Mouse (Mus musculus) heart, embryonic 14.5 days (tissue): ENCODE measurements around the gene Olfr70. TPM values are rescaled to one million over a fixed set of nuclear protein-coding genes. Genes with fewer than 3 reads are reported as not detected.

ENCODE experiments used
- ATAC-seq: fragments of 200-750 bp; cut with Nextera tagmentation; 2 replicates; pipeline ENCODE4 v1.8.0; 2017; ENCODE audit warnings: low read depth, moderate TSS enrichment; ENCODE audit not compliant: insufficient number of reproducible peaks, insufficient read depth, low FRiP score
- H3K27ac ChIP-seq, 2 experiments: fragments of 200-500 bp in 1 of 2; fragments of 300-500 bp in 1 of 2; sonication (generic) in 1 of 2; replicated peaks in 1 of 2; 2 replicates each; pipeline ENCODE4 v1.5.1; 2012 to 2014; ENCODE audit warnings: low read depth in 2 of 2, low read length in 2 of 2, control low read depth in 1 of 2, mild to moderate bottlenecking in 1 of 2, mixed read lengths in 1 of 2; ENCODE audit not compliant: control insufficient read depth in 1 of 2, insufficient read depth in 1 of 2
- H3K27me3 ChIP-seq: fragments of 300-500 bp; sonication (generic); 2 replicates; pipeline ENCODE4 v1.6.1; 2014; ENCODE audit warnings: mild to moderate bottlenecking, low read length, control low read depth; ENCODE audit not compliant: control insufficient read depth, insufficient read depth
- H3K36me3 ChIP-seq: fragments of 300-500 bp; sonication (generic); 2 replicates; pipeline ENCODE4 v1.6.1; 2014; ENCODE audit warnings: mild to moderate bottlenecking, control low read depth, low read length, mixed read lengths; ENCODE audit not compliant: control insufficient read depth, insufficient read depth
- H3K4me1 ChIP-seq, 2 experiments: fragments of 200-500 bp in 1 of 2; fragments of 300-500 bp in 1 of 2; sonication (generic) in 1 of 2; 2 replicates each; pipeline ENCODE4 v1.6.1; 2012 to 2014; ENCODE audit warnings: low read length in 2 of 2, control low read depth in 1 of 2, mixed read lengths in 1 of 2; ENCODE audit not compliant: control insufficient read depth in 2 of 2, insufficient read depth in 2 of 2
- H3K4me2 ChIP-seq: fragments of 300-500 bp; sonication (generic); 2 replicates; pipeline ENCODE4 v1.6.1; 2014; ENCODE audit warnings: mild to moderate bottlenecking, low read length
- H3K4me3 ChIP-seq, 2 experiments: fragments of 200-500 bp in 1 of 2; fragments of 300-500 bp in 1 of 2; sonication (generic) in 1 of 2; 2 replicates each; pipeline ENCODE4 v1.5.1; 2012 to 2014; ENCODE audit warnings: low read length in 2 of 2, mild to moderate bottlenecking in 2 of 2, control low read depth in 1 of 2, low read depth in 1 of 2, moderate library complexity in 1 of 2; ENCODE audit not compliant: control insufficient read depth in 1 of 2, insufficient read depth in 1 of 2
- H3K9ac ChIP-seq: fragments of 300-500 bp; sonication (generic); 2 replicates; pipeline ENCODE4 v1.6.1; 2014; ENCODE audit warnings: mild to moderate bottlenecking, low read length
- H3K9me3 ChIP-seq: fragments of 300-500 bp; sonication (generic); 2 replicates; pipeline ENCODE4 v1.6.1; 2016; ENCODE audit warnings: low read length, control low read depth; ENCODE audit not compliant: control insufficient read depth
- WGBS: fragments of 180-500 bp; shearing (Covaris S2); extraction: QIAGEN DNeasy Blood & Tissue Kit; methylation state at CpG from one replicate; pipeline ENCODE4 v1.1.7; 2014; 5-methylcytosine and 5-hydroxymethylcytosine counted together
- polyA plus RNA-seq: library from polyadenylated mRNA; unstranded; fragments of >200 nt; fragmentation: Nextera tagmentation; extraction: Ambion mirVana; gene quantifications from 2 replicates; pipeline ENCODE4 v1.2.1, GENCODE M21; 2014

Olfr70 gene
- polyA plus RNA-seq, result not detected in 2 replicates

GRCm38 (mm10) chr4:43700707-43701106, at the start of gene Olfr70:
Gene Olfr70 (minus strand): TSS chr4:43700807.
- H3K4me3 ChIP-seq, result no peak within 1 kb of the TSS
- H3K9me3 ChIP-seq, result no peaks in the 10 kb centered on the region
- peaks cover 6 to 7% of the 10 kb centered on the region in 2 experiments for H3K4me1 ChIP-seq
- H3K9ac ChIP-seq, result no peak within 1 kb of the TSS
- ATAC-seq, result no peak
- no peak within 1 kb of the TSS for H3K4me2 ChIP-seq
- 71% methylated on average over 6 of the region's 6 CpGs for WGBS
- no peaks in the 10 kb centered on the region for H3K36me3 ChIP-seq
- H3K27ac ChIP-seq, result no peak within 1 kb of the TSS
- H3K27me3 ChIP-seq, result no peaks in the 10 kb centered on the region

DNA sequence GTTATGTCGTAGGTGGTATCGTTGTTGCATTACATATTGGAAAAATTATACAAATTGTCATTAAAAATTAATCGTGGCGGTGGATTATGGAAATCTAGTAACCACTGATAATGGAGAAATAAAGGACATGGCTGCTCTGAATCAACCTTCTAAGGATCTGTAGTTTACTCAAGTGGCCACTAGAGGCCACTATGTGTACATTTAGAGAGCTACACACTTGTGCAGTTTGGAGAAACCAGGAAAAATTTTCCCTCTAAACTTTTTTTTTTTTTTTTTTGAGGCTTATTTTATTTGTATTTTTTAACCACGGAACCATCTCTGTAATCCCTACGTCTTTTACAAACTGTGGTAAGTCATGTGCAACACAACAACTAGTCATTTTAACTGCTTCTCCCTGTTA, 44.6 kb upstream of the Olfr70 start:
- Histone ChIP-seq H3K27ac (no peak overlapping the region), H3K4me2 (no peak overlapping the region), H3K9ac (no peak overlapping the region), H3K27me3 (no peaks in the 10 kb centered on the region), H3K36me3 (no peaks in the 10 kb centered on the region), H3K9me3 (peaks cover 3% of the 10 kb centered on the region; the same call in 1 of the 2 replicates), H3K4me1 (no peaks in the 10 kb centered on the region), H3K4me3 (no peak overlapping the region)
- ATAC-seq, result no peak
- WGBS, result 11% methylated on average over 6 of the region's 6 CpGs

- no peak for ATAC-seq
- Histone ChIP-seq H3K4me2 (no peak overlapping the region), H3K27ac (no peak overlapping the region), H3K9me3 (no peaks in the 10 kb centered on the region), H3K9ac (no peak overlapping the region), H3K36me3 (no peaks in the 10 kb centered on the region), H3K4me3 (no peak overlapping the region), H3K27me3 (no peaks in the 10 kb centered on the region), H3K4me1 (no peaks in the 10 kb centered on the region)
- 7% methylated on average over 1 of the region's 1 CpGs for WGBS
These were observed 42.5 kb upstream of the Olfr70 start for GRCm38 (mm10) chr4:43743099-43743498.

- ATAC-seq, result no peak
- WGBS, result 34% methylated on average over 4 of the region's 4 CpGs
- H3K27ac ChIP-seq, result no peak overlapping the region
These were observed 42.0 kb upstream of the Olfr70 start for GRCm38 (mm10) chr4:43742637-43743036.

GRCm38 (mm10) chr4:43741526-43741925, 40.9 kb upstream of the Olfr70 start:
- no peak for ATAC-seq
- H3K4me2 ChIP-seq, result no peak overlapping the region
- no peaks in the 10 kb centered on the region for H3K9me3 ChIP-seq
- H3K27ac ChIP-seq, result no peak overlapping the region
- no peak overlapping the region for H3K4me3 ChIP-seq
- no peaks in the 10 kb centered on the region for H3K4me1 ChIP-seq
- H3K27me3 ChIP-seq, result no peaks in the 10 kb centered on the region
- WGBS, result 55% methylated on average over 5 of the region's 5 CpGs
- H3K36me3 ChIP-seq, result no peaks in the 10 kb centered on the region
- H3K9ac ChIP-seq, result no peak overlapping the region

More at GRCm38 (mm10) chr4:43742637-43743036, 42.0 kb upstream of the Olfr70 start:
- Histone ChIP-seq H3K4me3 (no peak overlapping the region), H3K9ac (no peak overlapping the region), H3K27me3 (no peaks in the 10 kb centered on the region), H3K4me2 (no peak overlapping the region), H3K4me1 (no peaks in the 10 kb centered on the region), H3K9me3 (no peaks in the 10 kb centered on the region), H3K36me3 (no peaks in the 10 kb centered on the region)

DNA sequence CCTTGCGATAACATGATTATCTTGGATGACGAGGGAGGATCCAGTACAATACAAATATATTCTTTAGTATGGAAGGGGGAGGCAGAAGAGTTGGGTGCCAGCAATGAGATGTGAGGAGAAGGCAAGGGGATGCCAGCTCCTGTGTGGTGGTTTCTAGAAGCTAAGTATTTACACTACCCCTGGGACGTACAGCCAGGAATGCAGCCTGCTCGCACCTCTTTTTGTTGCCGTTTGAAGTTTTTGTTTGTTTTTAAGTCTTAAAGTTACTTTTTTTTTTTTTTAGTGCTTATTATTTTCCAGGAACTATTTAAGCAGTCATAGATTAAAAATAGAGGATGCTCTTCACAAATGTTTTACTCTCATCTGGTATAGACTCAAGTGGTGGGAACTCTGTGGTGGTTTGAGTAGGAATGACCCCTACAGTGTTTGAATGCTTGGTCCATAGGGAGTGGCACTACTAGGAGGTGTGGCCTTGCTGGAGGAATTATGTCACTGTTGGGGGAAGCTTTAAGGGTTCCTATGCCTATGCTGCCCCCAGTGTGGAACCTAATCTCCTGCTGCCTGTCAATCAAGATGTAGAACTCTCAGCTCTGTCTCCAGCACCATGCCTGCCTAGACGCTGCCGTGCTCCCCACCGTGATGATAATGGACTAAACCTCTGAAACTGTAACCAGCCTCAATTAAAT, 38.5 kb upstream of the Olfr70 start:
- Histone ChIP-seq H3K9ac (no peak overlapping the region), H3K36me3 (no peaks in the 10 kb centered on the region), H3K4me3 (no peak overlapping the region), H3K27ac (no peak overlapping the region), H3K4me2 (no peak overlapping the region), H3K9me3 (no peaks in the 10 kb centered on the region), H3K4me1 (no peaks in the 10 kb centered on the region), H3K27me3 (no peaks in the 10 kb centered on the region)
- no peak for ATAC-seq
- WGBS, result 43% methylated on average over 8 of the region's 8 CpGs

- WGBS, result 70% methylated on average over 6 of the region's 6 CpGs
- H3K27me3 ChIP-seq, result no peaks in the 10 kb centered on the region
- H3K9me3 ChIP-seq, result no peaks in the 10 kb centered on the region
- no peak for ATAC-seq
- H3K36me3 ChIP-seq, result no peaks in the 10 kb centered on the region
- H3K9ac ChIP-seq, result no peak overlapping the region
- peaks cover 9 to 10% of the 10 kb centered on the region in 2 experiments for H3K4me1 ChIP-seq
- no peak overlapping the region for H3K27ac ChIP-seq
- H3K4me3 ChIP-seq, result no peak overlapping the region
- H3K4me2 ChIP-seq, result no peak overlapping the region
These were observed 36.5 kb upstream of the Olfr70 start for GRCm38 (mm10) chr4:43737144-43737543.

- Histone ChIP-seq H3K4me2 (no peak overlapping the region), H3K27ac (no peak overlapping the region), H3K36me3 (no peaks in the 10 kb centered on the region), H3K9me3 (no peaks in the 10 kb centered on the region), H3K9ac (no peak overlapping the region), H3K4me3 (no peak overlapping the region), H3K4me1 (peaks cover 40% of the 10 kb centered on the region in 2 experiments), H3K27me3 (no peaks in the 10 kb centered on the region)
- WGBS, result 57% methylated on average over 5 of the region's 5 CpGs
- no peak for ATAC-seq
These were observed 32.6 kb upstream of the Olfr70 start for GRCm38 (mm10) chr4:43733186-43733585.
